Mouse (Mus musculus): Measurements from ENCODE around the gene Ccdc77. TPM values are rescaled to one million over a fixed set of nuclear protein-coding genes. Genes with fewer than 3 reads are reported as not detected.
A peak's percentile ranks its signal among the peaks of the same experiment; 100 is the strongest.
"Not testable (repeated sequence)": the region's sequence is repeated elsewhere in the genome, so short reads cannot be mapped to it uniquely, and the experiment has no call there.

Ccdc77 gene
- polyA plus RNA-seq, 1 experiment from 2014 or later = 24.7 TPM

GRCm38 (mm10) chr6:120301137-120301536, 63.0 kb downstream of the Ccdc77 start:
- 28% methylated on average over 6 of the region's 6 CpGs for WGBS
- H3K36me3 ChIP-seq = no peaks in the 10 kb centered on the region
- no peak overlapping the region for H3K4me3 ChIP-seq
- DNase-seq (ENCODE audit: low spot score) = no peak
- H3K4me1 ChIP-seq = peaks cover 4% of the 10 kb centered on the region; the same call in 1 of the 2 replicates
- H3K27me3 ChIP-seq (ENCODE audit: insufficient read depth, poor library complexity, severe bottlenecking) = peaks cover 13% of the 10 kb centered on the region; the same call in 1 of the 2 replicates
- no peaks in the 10 kb centered on the region for H3K9me3 ChIP-seq
- H3K27ac ChIP-seq = no peak overlapping the region

GRCm38 (mm10) chr6:120296589-120296988, 67.6 kb downstream of the Ccdc77 start:
- Histone ChIP-seq H3K27me3 (ENCODE audit: insufficient read depth, poor library complexity, severe bottlenecking) (peaks cover 39% of the 10 kb centered on the region), H3K4me1 (peaks cover 20% of the 10 kb centered on the region)
- not testable (repeated sequence) for H3K4me3 ChIP-seq; H3K36me3 ChIP-seq; H3K9me3 ChIP-seq; H3K27ac ChIP-seq; DNase-seq (ENCODE audit: low spot score)
- 83% methylated on average over 2 of the region's 2 CpGs for WGBS

- WGBS = 2% methylated on average over 16 of the region's 16 CpGs
- peaks cover 37% of the 10 kb centered on the region for H3K27me3 ChIP-seq (ENCODE audit: insufficient read depth, poor library complexity, severe bottlenecking)
- H3K4me1 ChIP-seq = peaks cover 15% of the 10 kb centered on the region
- peak overlapping the region; percentile 82 for H3K27ac ChIP-seq
- no peak for DNase-seq (ENCODE audit: low spot score)
- H3K4me3 ChIP-seq = peak overlapping the region; percentile 84
- H3K36me3 ChIP-seq = no peaks in the 10 kb centered on the region
- H3K9me3 ChIP-seq = no peaks in the 10 kb centered on the region
Observed at GRCm38 (mm10) chr6:120294785-120295133, 69.4 kb downstream of the Ccdc77 start.

DNA sequence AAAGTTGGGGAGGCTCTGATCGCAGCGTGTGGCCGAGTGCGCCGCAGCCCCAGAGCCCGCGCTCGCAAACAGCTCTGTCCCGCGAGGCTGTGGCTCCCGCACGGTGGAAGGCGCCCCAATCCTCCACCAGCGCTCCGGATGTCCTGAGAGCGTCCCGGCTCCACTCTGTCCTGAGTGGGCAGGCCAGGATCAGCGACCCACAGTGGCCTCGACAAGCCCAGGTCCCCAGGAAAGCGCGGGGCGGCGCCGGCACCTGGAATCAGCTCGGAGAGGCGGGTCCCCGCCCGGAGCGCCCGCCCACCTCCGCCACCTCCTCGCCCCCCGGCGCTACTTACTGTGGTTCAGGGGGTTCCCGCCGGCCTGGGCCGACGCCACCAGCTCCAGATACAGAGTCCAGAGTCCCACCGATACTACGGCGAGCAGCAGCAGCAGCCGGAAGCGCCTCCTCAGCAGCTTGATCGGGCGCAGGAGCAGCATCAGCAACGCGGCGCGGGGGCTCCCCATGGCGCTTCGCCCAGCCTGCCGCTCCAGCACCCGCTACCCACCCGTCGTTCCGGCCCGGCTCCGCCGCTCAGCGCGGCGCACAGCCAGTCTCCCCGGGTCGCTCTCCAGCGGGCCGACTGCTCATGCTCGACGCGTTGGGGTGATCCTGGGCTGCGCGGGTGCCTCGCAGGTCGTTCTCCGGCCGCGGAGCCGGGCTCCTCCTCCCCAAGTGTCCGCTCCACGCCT, 70.0 kb downstream of the Ccdc77 start, which contains the start of the genes D330020A13Rik and B4galnt3:
D330020A13Rik (plus strand) TSS at position 309 of the 729 bp plus-strand sequence.
B4galnt3 (minus strand) TSS at position 504 of the 729 bp plus-strand sequence.
- no peak for DNase-seq (ENCODE audit: low spot score)
- no peaks in the 10 kb centered on the region for H3K9me3 ChIP-seq
- H3K4me3 ChIP-seq = peak within 1 kb of the TSS; percentile 84
- H3K36me3 ChIP-seq = no peaks in the 10 kb centered on the region
- under 1% methylated on average over 78 of the region's 79 CpGs for WGBS
- H3K27me3 ChIP-seq (ENCODE audit: insufficient read depth, poor library complexity, severe bottlenecking) = peaks cover 37% of the 10 kb centered on the region
- peak within 1 kb of the TSS; percentile 82 for H3K27ac ChIP-seq
- H3K4me1 ChIP-seq = peaks cover 15% of the 10 kb centered on the region

GRCm38 (mm10) chr6:120291396-120292009, 72.7 kb downstream of the Ccdc77 start:
- peaks cover 37% of the 10 kb centered on the region for H3K27me3 ChIP-seq (ENCODE audit: insufficient read depth, poor library complexity, severe bottlenecking)
- no peak overlapping the region for H3K4me3 ChIP-seq
- no peak for DNase-seq (ENCODE audit: low spot score)
- no peaks in the 10 kb centered on the region for H3K9me3 ChIP-seq
- H3K27ac ChIP-seq = no peak overlapping the region
- H3K4me1 ChIP-seq = peaks cover 22% of the 10 kb centered on the region
- H3K36me3 ChIP-seq = no peaks in the 10 kb centered on the region
- 70% methylated on average over 7 of the region's 7 CpGs for WGBS

DNA sequence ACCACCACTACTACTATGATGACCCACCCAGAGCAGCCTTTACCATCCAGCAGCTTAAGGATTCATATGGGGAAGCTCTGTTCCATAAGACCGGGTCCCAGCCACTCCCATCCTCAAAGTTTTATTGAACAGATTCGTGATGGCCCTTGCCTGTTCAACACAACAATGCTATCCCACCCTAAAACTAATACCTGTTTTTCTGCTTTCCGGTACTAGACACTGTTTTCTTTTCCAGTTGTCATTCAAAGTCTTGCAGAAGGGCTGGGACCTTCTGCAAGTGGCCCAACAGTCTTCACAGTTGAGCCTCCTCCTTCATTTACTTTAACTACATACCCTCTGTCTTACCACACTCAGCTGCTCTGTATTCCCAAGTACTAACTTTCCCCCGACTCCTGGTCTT, 74.7 kb downstream of the Ccdc77 start:
- WGBS = 83% methylated on average over 4 of the region's 4 CpGs

DNA sequence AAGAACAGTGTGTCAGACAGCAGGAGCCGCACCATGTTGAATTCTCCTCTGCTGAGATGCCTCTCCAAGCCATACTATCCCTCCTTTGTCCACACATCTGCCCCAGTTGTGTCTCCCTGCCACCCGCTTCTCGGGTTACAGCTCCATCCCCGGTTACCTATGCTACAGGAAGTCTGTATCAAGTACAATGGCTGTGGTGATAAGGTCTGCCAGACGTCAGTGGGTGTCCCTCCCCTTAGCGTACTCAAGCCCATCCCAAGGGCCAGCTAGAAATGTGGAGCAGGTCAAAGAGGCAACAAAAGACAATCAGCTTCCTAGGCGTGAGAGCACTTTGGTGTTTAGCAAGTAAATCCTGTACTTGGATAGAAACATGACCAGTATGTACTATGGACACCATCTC, 75.6 kb downstream of the Ccdc77 start:
- Histone ChIP-seq H3K36me3 (no peaks in the 10 kb centered on the region), H3K4me1 (peaks cover 7% of the 10 kb centered on the region), H3K9me3 (no peaks in the 10 kb centered on the region), H3K27ac (no peak overlapping the region), H3K27me3 (ENCODE audit: insufficient read depth, poor library complexity, severe bottlenecking) (peaks cover 9% of the 10 kb centered on the region), H3K4me3 (no peak overlapping the region)
- 21% methylated on average over 7 of the region's 7 CpGs for WGBS
- no peak for DNase-seq (ENCODE audit: low spot score)

More for the DNA sequence above, 74.7 kb downstream of the Ccdc77 start:
- Histone ChIP-seq H3K27me3 (ENCODE audit: insufficient read depth, poor library complexity, severe bottlenecking) (peaks cover 18% of the 10 kb centered on the region), H3K4me3 (no peak overlapping the region), H3K4me1 (peaks cover 16% of the 10 kb centered on the region), H3K27ac (no peak overlapping the region), H3K9me3 (no peaks in the 10 kb centered on the region), H3K36me3 (no peaks in the 10 kb centered on the region)
- DNase-seq (ENCODE audit: low spot score) = no peak

GRCm38 (mm10) chr6:120287279-120287678, 76.9 kb downstream of the Ccdc77 start:
- Histone ChIP-seq H3K4me1 (peaks cover 7% of the 10 kb centered on the region), H3K36me3 (no peaks in the 10 kb centered on the region), H3K27ac (no peak overlapping the region), H3K27me3 (ENCODE audit: insufficient read depth, poor library complexity, severe bottlenecking) (no peaks in the 10 kb centered on the region), H3K9me3 (no peaks in the 10 kb centered on the region), H3K4me3 (no peak overlapping the region)
- 79% methylated on average over 9 of the region's 9 CpGs for WGBS
- DNase-seq (ENCODE audit: low spot score) = no peak

- no peaks in the 10 kb centered on the region for H3K36me3 ChIP-seq
- peak; percentile 61 for DNase-seq (ENCODE audit: low spot score)
- peaks cover 41% of the 10 kb centered on the region for H3K4me1 ChIP-seq
- H3K27ac ChIP-seq = no peak overlapping the region
- H3K27me3 ChIP-seq (ENCODE audit: insufficient read depth, poor library complexity, severe bottlenecking) = no peaks in the 10 kb centered on the region
- H3K4me3 ChIP-seq = no peak overlapping the region
- 76% methylated on average over 7 of the region's 7 CpGs for WGBS
- no peaks in the 10 kb centered on the region for H3K9me3 ChIP-seq
Observed at GRCm38 (mm10) chr6:120276874-120277449, 87.2 kb downstream of the Ccdc77 start.

- no peak for DNase-seq (ENCODE audit: low spot score)
- H3K27ac ChIP-seq = peak overlapping the region; percentile 87
- peak overlapping the region; percentile 13; the same call in 1 of the 2 replicates for H3K4me3 ChIP-seq
- WGBS = 45% methylated on average over 6 of the region's 6 CpGs
- H3K9me3 ChIP-seq = no peaks in the 10 kb centered on the region
- H3K27me3 ChIP-seq (ENCODE audit: insufficient read depth, poor library complexity, severe bottlenecking) = no peaks in the 10 kb centered on the region
- peaks cover 45% of the 10 kb centered on the region for H3K4me1 ChIP-seq
- no peaks in the 10 kb centered on the region for H3K36me3 ChIP-seq
Observed at GRCm38 (mm10) chr6:120275301-120275700, 88.9 kb downstream of the Ccdc77 start.

DNA sequence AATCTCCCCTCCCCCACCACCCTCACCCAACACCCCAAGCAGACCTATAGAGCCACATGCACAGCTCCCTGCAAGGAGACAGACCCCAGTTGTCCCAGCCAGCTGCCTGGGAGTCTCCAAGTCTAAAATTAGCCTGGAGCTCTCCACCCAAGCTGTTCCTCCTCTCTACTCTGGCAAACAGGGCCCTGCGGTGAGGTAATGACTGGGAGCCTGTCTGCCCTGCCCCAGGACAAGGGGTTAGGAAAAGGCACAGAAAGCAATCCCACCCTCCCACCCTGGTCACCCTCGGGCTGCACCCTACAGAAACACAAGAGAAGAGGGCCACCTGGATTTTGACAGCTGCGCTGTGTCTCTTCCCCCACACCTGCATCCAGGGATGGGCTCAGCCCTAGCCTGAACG, 89.3 kb downstream of the Ccdc77 start:
- Histone ChIP-seq H3K4me3 (peak overlapping the region; percentile 13; the same call in 1 of the 2 replicates), H3K27me3 (ENCODE audit: insufficient read depth, poor library complexity, severe bottlenecking) (no peaks in the 10 kb centered on the region), H3K9me3 (no peaks in the 10 kb centered on the region), H3K27ac (peak overlapping the region; percentile 87), H3K36me3 (no peaks in the 10 kb centered on the region), H3K4me1 (peaks cover 44% of the 10 kb centered on the region)
- 29% methylated on average over 4 of the region's 4 CpGs for WGBS
- DNase-seq (ENCODE audit: low spot score) = peak; percentile 83

Data from heart, embryonic 10.5 days (tissue).